Mouse (Mus musculus) cortical plate, adult 2 months (tissue): ENCODE data around the gene Leng8. TPM values are rescaled to one million over a fixed set of nuclear protein-coding genes. Genes with fewer than 3 reads are reported as not detected.
A peak's percentile ranks its signal among the peaks of the same experiment; 100 is the strongest.

Source experiments
- H3K27ac ChIP-seq: fragments of 200-500 bp; 2 replicates; pipeline ENCODE4 v1.5.1; 2012; ENCODE audit warnings: low read length, control low read depth, inconsistent platforms; ENCODE audit not compliant: insufficient read depth
- H3K4me1 ChIP-seq: fragments of 200-500 bp; 2 replicates; pipeline ENCODE4 v1.6.1; 2011; ENCODE audit warnings: low read length; ENCODE audit not compliant: control insufficient read depth, insufficient read depth
- H3K4me3 ChIP-seq: fragments of 200-500 bp; 2 replicates; pipeline ENCODE4 v1.5.1; 2011; ENCODE audit warnings: mild to moderate bottlenecking, low read length, control low read depth; ENCODE audit not compliant: insufficient read depth
- CTCF ChIP-seq: fragments of 200-500 bp; IDR thresholded peaks from 2 replicates; pipeline ENCODE4 v1.5.1; 2011; ENCODE audit warnings: mild to moderate bottlenecking, control low read depth, low read length; ENCODE audit not compliant: insufficient read depth; ENCODE audit errors: extremely low read depth
- POLR2A ChIP-seq: fragments of 200-500 bp; IDR thresholded peaks from 2 replicates; pipeline ENCODE4 v1.6.1; 2011; ENCODE audit warnings: mild to moderate bottlenecking, low read length, control low read depth; ENCODE audit not compliant: insufficient read depth; ENCODE audit errors: extremely low read depth
- polyA plus RNA-seq: library from polyadenylated mRNA; depleted of rRNA; stranded (reverse); fragments of >200 nt; gene quantifications from 2 replicates; pipeline ENCODE4 v1.2.3, GENCODE M21; 2012; rRNA removed

Gene Leng8
- polyA plus RNA-seq, result 481 and 484 TPM in 2 replicates

- TF ChIP-seq POLR2A, result peak; percentile 79
- no peak for TF ChIP-seq CTCF
- Histone ChIP-seq H3K4me1 (peaks cover 4% of the 10 kb centered on the region; the same call in 1 of the 2 replicates), H3K27ac (peak within 1 kb of the TSS; percentile 96), H3K4me3 (peak within 1 kb of the TSS; percentile 85)
Observed at GRCm38 (mm10) chr7:4136771-4137531, at the start of gene Leng8. Gene Leng8, plus strand, starts transcription at chr7:4137039.

- TF ChIP-seq CTCF (no peak), POLR2A (no peak)
Observed at GRCm38 (mm10) chr7:4087238-4087895, 49.5 kb upstream of the Leng8 start.

GRCm38 (mm10) chr7:4087896-4088480, 48.9 kb upstream of the Leng8 start:
- H3K4me1 ChIP-seq, result peaks cover 15% of the 10 kb centered on the region
- no peak overlapping the region for H3K4me3 ChIP-seq
- no peak for TF ChIP-seq POLR2A
- TF ChIP-seq CTCF, result no peak
- H3K27ac ChIP-seq, result peak overlapping the region; percentile 91

More at GRCm38 (mm10) chr7:4087238-4087895, 49.5 kb upstream of the Leng8 start:
- no peak overlapping the region for H3K4me3 ChIP-seq
- peaks cover 15% of the 10 kb centered on the region for H3K4me1 ChIP-seq
- H3K27ac ChIP-seq, result peak overlapping the region; percentile 27

GRCm38 (mm10) chr7:4088679-4089078, 48.2 kb upstream of the Leng8 start:
- TF ChIP-seq CTCF (no peak), POLR2A (no peak)
- peaks cover 15% of the 10 kb centered on the region for H3K4me1 ChIP-seq
- H3K4me3 ChIP-seq, result no peak overlapping the region
- H3K27ac ChIP-seq, result peak overlapping the region; percentile 91

GRCm38 (mm10) chr7:4091170-4091569, 45.7 kb upstream of the Leng8 start:
- Histone ChIP-seq H3K4me3 (no peak overlapping the region), H3K4me1 (peaks cover 12% of the 10 kb centered on the region), H3K27ac (no peak overlapping the region)
- no peak for TF ChIP-seq CTCF

- Histone ChIP-seq H3K4me3 (no peak overlapping the region), H3K4me1 (no peaks in the 10 kb centered on the region; the same call in 1 of the 2 replicates), H3K27ac (no peak overlapping the region)
- TF ChIP-seq CTCF (no peak), POLR2A (no peak)
Observed at GRCm38 (mm10) chr7:4098301-4098700, 38.5 kb upstream of the Leng8 start.

GRCm38 (mm10) chr7:4098832-4099231, 38.0 kb upstream of the Leng8 start:
- no peaks in the 10 kb centered on the region; the same call in 1 of the 2 replicates for H3K4me1 ChIP-seq
- no peak overlapping the region for H3K27ac ChIP-seq
- H3K4me3 ChIP-seq, result no peak overlapping the region
- TF ChIP-seq POLR2A (no peak), CTCF (no peak)

GRCm38 (mm10) chr7:4101144-4101543, 35.7 kb upstream of the Leng8 start:
- H3K27ac ChIP-seq, result no peak overlapping the region
- TF ChIP-seq CTCF (no peak), POLR2A (no peak)
- no peaks in the 10 kb centered on the region; the same call in 1 of the 2 replicates for H3K4me1 ChIP-seq
- no peak overlapping the region for H3K4me3 ChIP-seq

GRCm38 (mm10) chr7:4103411-4103810, 33.4 kb upstream of the Leng8 start:
- H3K4me3 ChIP-seq, result no peak overlapping the region
- H3K27ac ChIP-seq, result no peak overlapping the region
- peak; percentile 58 for TF ChIP-seq CTCF
- no peak for TF ChIP-seq POLR2A
- H3K4me1 ChIP-seq, result no peaks in the 10 kb centered on the region; the same call in 1 of the 2 replicates

GRCm38 (mm10) chr7:4111766-4112165, 25.1 kb upstream of the Leng8 start:
- Histone ChIP-seq H3K4me3 (no peak overlapping the region), H3K4me1 (peaks cover 1% of the 10 kb centered on the region), H3K27ac (peak overlapping the region; percentile 57; the same call in 1 of the 2 replicates)
- TF ChIP-seq CTCF, result no peak
- no peak for TF ChIP-seq POLR2A
